Mouse (Mus musculus) lung, embryonic 14.5 days (tissue): ENCODE results near the gene Sars2. TPM values are rescaled to one million over a fixed set of nuclear protein-coding genes. Genes with fewer than 3 reads are reported as not detected.

Experiments
- ATAC-seq: fragments of 200-750 bp; cut with Nextera tagmentation; 2 replicates; pipeline ENCODE4 v1.8.0; 2017; ENCODE audit warnings: mild to moderate bottlenecking, moderate TSS enrichment, moderate library complexity; ENCODE audit not compliant: insufficient read depth
- DNase-seq: peaks from one replicate; pipeline ENCODE4 v3.0.0-alpha.2; 2015
- H3K27ac ChIP-seq: fragments of 300-500 bp; sonication (generic); 2 replicates; pipeline ENCODE4 v1.5.1; 2014; ENCODE audit warnings: low read depth, mild to moderate bottlenecking, moderate library complexity
- H3K27me3 ChIP-seq: fragments of 300-500 bp; sonication (generic); 2 replicates; pipeline ENCODE4 v1.6.1; 2014; ENCODE audit warnings: low read length, control low read depth; ENCODE audit not compliant: insufficient read depth
- H3K36me3 ChIP-seq: fragments of 300-500 bp; sonication (generic); 2 replicates; pipeline ENCODE4 v1.6.1; 2014; ENCODE audit warnings: control low read depth; ENCODE audit not compliant: insufficient read depth
- H3K4me1 ChIP-seq: fragments of 300-500 bp; sonication (generic); 2 replicates; pipeline ENCODE4 v1.6.1; 2014; ENCODE audit warnings: antibody characterized with exemption, control low read depth; ENCODE audit not compliant: insufficient read depth
- H3K4me2 ChIP-seq: fragments of 300-500 bp; sonication (generic); 2 replicates; pipeline ENCODE4 v1.6.1; 2014; ENCODE audit warnings: mild to moderate bottlenecking
- H3K4me3 ChIP-seq: fragments of 300-500 bp; sonication (generic); 2 replicates; pipeline ENCODE4 v1.5.1; 2014; ENCODE audit warnings: low read depth, low read length
- H3K9ac ChIP-seq: fragments of 300-500 bp; sonication (generic); 2 replicates; pipeline ENCODE4 v1.6.1; 2014
- H3K9me3 ChIP-seq: fragments of 300-500 bp; sonication (generic); 2 replicates; pipeline ENCODE4 v1.6.1; 2016; ENCODE audit warnings: low read depth, low read length, control low read depth
- CTCF ChIP-seq: IDR thresholded peaks from 2 replicates; pipeline ENCODE4 v1.5.1; 2016; ENCODE audit warnings: antibody characterized with exemption, low read depth
- WGBS: fragments of 180-500 bp; shearing (Covaris S2); extraction: QIAGEN DNeasy Blood & Tissue Kit; methylation state at CpG from one replicate; pipeline ENCODE4 v1.1.7; 2014; 5-methylcytosine and 5-hydroxymethylcytosine counted together
- polyA plus RNA-seq: library from polyadenylated mRNA; unstranded; fragments of >200 nt; fragmentation: Nextera tagmentation; extraction: Ambion mirVana; gene quantifications from 2 replicates; pipeline ENCODE4 v1.2.1, GENCODE M21; 2014

Sars2 gene
- polyA plus RNA-seq, 1 experiment from 2014 or later = 31.4 TPM

- Histone ChIP-seq H3K4me1 (peaks cover 6% of the 10 kb centered on the region; the same call in 1 of the 2 replicates), H3K9ac (no peak overlapping the region), H3K4me2 (no peak overlapping the region), H3K27me3 (no peaks in the 10 kb centered on the region), H3K9me3 (no peaks in the 10 kb centered on the region), H3K36me3 (no peaks in the 10 kb centered on the region), H3K27ac (no peak overlapping the region), H3K4me3 (no peak overlapping the region)
- TF ChIP-seq CTCF = no peak
- DNase-seq (no peak), ATAC-seq (no peak)
- WGBS = 80% methylated on average over 3 of the region's 3 CpGs
These were observed 52.7 kb downstream of the Sars2 start for GRCm38 (mm10) chr7:28794496-28794895.

- Histone ChIP-seq H3K9me3 (no peaks in the 10 kb centered on the region), H3K36me3 (no peaks in the 10 kb centered on the region), H3K4me1 (peaks cover 3% of the 10 kb centered on the region; the same call in 1 of the 2 replicates), H3K4me3 (no peak overlapping the region), H3K4me2 (peak overlapping the region; percentile 58), H3K27ac (peak overlapping the region; percentile 66; the same call in 1 of the 2 replicates), H3K27me3 (no peaks in the 10 kb centered on the region), H3K9ac (0 out of 2 replicates have a peak overlapping the region, but pooled peaks have one; percentile 17)
- WGBS = 68% methylated on average over 15 of the region's 15 CpGs
- ATAC-seq = no peak
- DNase-seq = no peak
- no peak for TF ChIP-seq CTCF
These were observed 54.0 kb downstream of the Sars2 start for GRCm38 (mm10) chr7:28795832-28796231.

DNA sequence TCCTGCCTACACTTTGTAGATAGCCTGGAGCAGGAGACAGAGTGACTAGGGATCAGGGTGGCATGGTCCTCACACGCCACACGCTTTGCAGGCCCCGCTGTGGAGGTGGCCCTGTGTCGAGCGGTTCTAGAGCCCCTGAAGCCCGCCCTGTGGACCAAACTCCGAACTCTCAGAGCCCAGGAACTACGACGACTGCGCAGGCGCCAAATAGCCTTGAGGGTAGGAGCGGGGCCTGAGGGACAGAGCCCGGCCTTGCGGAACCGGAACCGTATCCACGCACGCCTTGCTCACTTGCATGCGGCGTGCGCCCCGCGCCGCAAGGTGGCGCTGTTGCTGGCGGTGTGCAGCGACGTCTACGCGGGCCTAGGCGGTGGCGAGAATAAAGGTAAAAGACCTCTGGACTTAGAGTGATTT is 54.8 kb downstream of the Sars2 start:
- 14% methylated on average over 32 of the region's 32 CpGs for WGBS
- peak overlapping the region; percentile 17 for H3K4me3 ChIP-seq
- H3K4me1 ChIP-seq = peaks cover 7% of the 10 kb centered on the region
- peak; percentile 61 for ATAC-seq
- H3K27me3 ChIP-seq = no peaks in the 10 kb centered on the region
- no peaks in the 10 kb centered on the region for H3K36me3 ChIP-seq
- peak overlapping the region; percentile 17 for H3K9ac ChIP-seq
- DNase-seq = peak; percentile 85
- H3K4me2 ChIP-seq = peak overlapping the region; percentile 58
- TF ChIP-seq CTCF = peak; percentile 98
- no peaks in the 10 kb centered on the region for H3K9me3 ChIP-seq
- H3K27ac ChIP-seq = peak overlapping the region; percentile 66

GRCm38 (mm10) chr7:28799994-28800393 is 58.2 kb downstream of the Sars2 start:
- Histone ChIP-seq H3K9me3 (no peaks in the 10 kb centered on the region), H3K27me3 (no peaks in the 10 kb centered on the region), H3K9ac (no peak overlapping the region), H3K36me3 (no peaks in the 10 kb centered on the region), H3K4me3 (no peak overlapping the region), H3K4me1 (peaks cover 25% of the 10 kb centered on the region), H3K4me2 (no peak overlapping the region), H3K27ac (no peak overlapping the region)
- WGBS = 88% methylated on average over 9 of the region's 9 CpGs
- no peak for ATAC-seq
- DNase-seq = no peak
- no peak for TF ChIP-seq CTCF

- WGBS = 54% methylated on average over 3 of the region's 3 CpGs
- Histone ChIP-seq H3K9ac (no peak overlapping the region), H3K4me1 (peaks cover 25% of the 10 kb centered on the region), H3K27ac (peak overlapping the region; percentile 96), H3K4me3 (no peak overlapping the region), H3K27me3 (no peaks in the 10 kb centered on the region), H3K9me3 (no peaks in the 10 kb centered on the region), H3K36me3 (no peaks in the 10 kb centered on the region), H3K4me2 (peak overlapping the region; percentile 37; the same call in 1 of the 2 replicates)
- DNase-seq (no peak), ATAC-seq (no peak)
- no peak for TF ChIP-seq CTCF
These were observed 59.7 kb downstream of the Sars2 start for GRCm38 (mm10) chr7:28801451-28801850.

DNA sequence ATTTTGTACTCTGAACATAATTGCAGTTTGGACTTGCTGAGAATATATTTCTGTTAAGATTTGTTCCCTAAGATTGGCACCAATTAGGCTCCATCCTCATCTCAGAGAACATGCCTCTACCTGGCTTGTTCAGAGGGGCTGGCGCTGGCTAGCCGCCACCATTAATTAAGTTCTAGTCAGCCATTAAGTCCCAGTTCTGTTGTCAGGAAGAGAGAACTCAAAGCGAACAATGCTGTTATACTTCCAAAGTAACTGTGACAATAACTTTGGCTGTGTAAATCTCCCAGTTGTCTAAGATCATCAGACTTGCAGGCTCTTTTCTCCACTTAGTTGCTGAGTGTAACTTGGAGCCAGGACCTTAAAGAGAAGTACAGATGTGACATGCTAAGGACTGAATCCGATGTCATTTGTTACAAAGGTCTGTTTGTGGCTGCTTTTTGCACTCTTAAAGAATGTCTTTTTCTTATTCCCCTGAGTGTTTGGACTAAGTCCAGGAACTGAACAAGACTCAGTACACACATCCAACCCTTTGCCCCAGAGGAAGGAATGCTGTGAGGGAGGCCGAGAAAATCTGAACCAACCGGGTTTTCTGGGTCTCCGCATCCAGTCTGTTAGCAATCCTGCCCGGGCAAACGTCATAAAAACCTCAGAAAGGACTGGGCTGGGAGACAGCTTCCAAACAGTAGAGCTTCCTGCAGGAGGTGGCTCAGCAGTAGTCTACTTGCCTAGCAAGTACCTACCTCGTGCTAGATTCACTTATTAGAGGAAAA is 60.3 kb downstream of the Sars2 start:
- WGBS = 21% methylated on average over 10 of the region's 10 CpGs
- Histone ChIP-seq H3K9ac (no peak overlapping the region), H3K9me3 (no peaks in the 10 kb centered on the region), H3K27ac (peak overlapping the region; percentile 96), H3K4me2 (peak overlapping the region; percentile 37), H3K4me3 (no peak overlapping the region), H3K4me1 (peaks cover 25% of the 10 kb centered on the region), H3K36me3 (no peaks in the 10 kb centered on the region), H3K27me3 (no peaks in the 10 kb centered on the region)
- DNase-seq = peak; percentile 90
- peak; percentile 52 for TF ChIP-seq CTCF
- ATAC-seq = peak; percentile 68

GRCm38 (mm10) chr7:28802846-28803588 is 61.2 kb downstream of the Sars2 start:
- Histone ChIP-seq H3K4me3 (no peak overlapping the region), H3K9me3 (no peaks in the 10 kb centered on the region), H3K27ac (peak overlapping the region; percentile 96), H3K27me3 (no peaks in the 10 kb centered on the region), H3K36me3 (no peaks in the 10 kb centered on the region), H3K9ac (peak overlapping the region; percentile 32), H3K4me2 (peak overlapping the region; percentile 37), H3K4me1 (peaks cover 30% of the 10 kb centered on the region)
- ATAC-seq = peak; percentile 61
- no peak for TF ChIP-seq CTCF
- DNase-seq = peak; percentile 75
- WGBS = 12% methylated on average over 10 of the region's 10 CpGs

Other genes starting within 250 kb of the Sars2 start
- gene Ifnl2, start 231.5 kb upstream of the Sars2 start, polyA plus RNA-seq = not detected in 2 replicates
- not detected in 2 replicates for gene Ifnl3, start 219.2 kb upstream of the Sars2 start, polyA plus RNA-seq
- gene Sycn, start 201.1 kb upstream of the Sars2 start, polyA plus RNA-seq = not detected in 2 replicates
- not detected in 2 replicates for gene Nccrp1, start 194.7 kb upstream of the Sars2 start, polyA plus RNA-seq
- 27.9 and 34.0 TPM in 2 replicates for gene Samd4b, start 143.8 kb upstream of the Sars2 start, polyA plus RNA-seq
- 46.2 and 52.5 TPM in 2 replicates for gene Pak4, start 143.8 kb upstream of the Sars2 start, polyA plus RNA-seq
- not detected in 2 replicates for gene Acp7, start 110.7 kb upstream of the Sars2 start, polyA plus RNA-seq
- gene Fbxo27, start 49.1 kb upstream of the Sars2 start, polyA plus RNA-seq = 6.8 and 6.9 TPM in 2 replicates
- 13.6 and 15.8 TPM in 2 replicates for gene Fbxo17, start 25.2 kb upstream of the Sars2 start, polyA plus RNA-seq
- gene Mrps12, start 172 bp upstream of the Sars2 start, polyA plus RNA-seq = 131 and 132 TPM in 2 replicates
- not detected in 2 replicates for gene Ccer2, start 14.2 kb downstream of the Sars2 start, polyA plus RNA-seq
- gene Sirt2, start 24.7 kb downstream of the Sars2 start, polyA plus RNA-seq = 54.0 and 59.6 TPM in 2 replicates
- gene Nfkbib, start 25.5 kb downstream of the Sars2 start, polyA plus RNA-seq = 31.8 and 37.4 TPM in 2 replicates
- gene Rinl, start 47.0 kb downstream of the Sars2 start, polyA plus RNA-seq = 6.8 and 6.9 TPM in 2 replicates
- gene Hnrnpl, start 66.5 kb downstream of the Sars2 start, polyA plus RNA-seq = 254 and 255 TPM in 2 replicates
- gene Ech1, start 83.2 kb downstream of the Sars2 start, polyA plus RNA-seq = 127 and 133 TPM in 2 replicates
- gene Lgals4, start 91.9 kb downstream of the Sars2 start, polyA plus RNA-seq = 3.2 and 3.7 TPM in 2 replicates
- gene Lgals7, start 121.9 kb downstream of the Sars2 start, polyA plus RNA-seq = 1.0 and 1.7 TPM in 2 replicates
- gene Capn12, start 139.4 kb downstream of the Sars2 start, polyA plus RNA-seq = 0.42 and 0.61 TPM in 2 replicates
- gene Actn4, start 220.3 kb downstream of the Sars2 start, polyA plus RNA-seq = 266 and 270 TPM in 2 replicates
- gene Eif3k, start 239.9 kb downstream of the Sars2 start, polyA plus RNA-seq = 392 and 398 TPM in 2 replicates
- gene Map4k1, start 240.1 kb downstream of the Sars2 start, polyA plus RNA-seq = 8.5 and 10.7 TPM in 2 replicates